Mouse (Mus musculus) erythroblast, embryonic 14.5 days (primary cell): Measurements from ENCODE around the gene Lmna.

Source experiments
- GATA1 ChIP-seq: IDR thresholded peaks from 2 replicates; pipeline ENCODE4 v1.6.1; 2012; ENCODE audit warnings: low read length, inconsistent platforms, mixed read lengths
- TAL1 ChIP-seq: IDR thresholded peaks from 3 replicates; pipeline ENCODE4 v1.6.1; 2012; ENCODE audit warnings: low read length, inconsistent platforms, mixed read lengths

- TF ChIP-seq TAL1 (no peak), GATA1 (no peak)
These were observed 21.9 kb upstream of the Lmna start for GRCm38 (mm10) chr3:88531348-88532298.
